Mouse (Mus musculus): ENCODE data around the gene Tacc3.

Gene Tacc3

GRCm38 (mm10) chr5:33695718-33696121 is 37.8 kb downstream of the Tacc3 start:
- no peak for DNase-seq

- DNase-seq, result peak; percentile 57
These were observed 38.5 kb downstream of the Tacc3 start for GRCm38 (mm10) chr5:33696430-33696829.

GRCm38 (mm10) chr5:33697534-33697933 is 39.6 kb downstream of the Tacc3 start:
- no peak for DNase-seq

- DNase-seq, result no peak
These were observed 40.1 kb downstream of the Tacc3 start for GRCm38 (mm10) chr5:33697947-33698512.

GRCm38 (mm10) chr5:33698669-33699068 is 40.7 kb downstream of the Tacc3 start:
- no peak for DNase-seq

GRCm38 (mm10) chr5:33700010-33700409 is 42.1 kb downstream of the Tacc3 start:
- DNase-seq, result no peak

- no peak for DNase-seq
These were observed 43.9 kb downstream of the Tacc3 start for GRCm38 (mm10) chr5:33701832-33702231.

GRCm38 (mm10) chr5:33703999-33704398 is 46.1 kb downstream of the Tacc3 start:
- no peak for DNase-seq

GRCm38 (mm10) chr5:33704945-33705611 is 47.1 kb downstream of the Tacc3 start:
- no peak for DNase-seq

GRCm38 (mm10) chr5:33705612-33706349 is 47.9 kb downstream of the Tacc3 start:
- DNase-seq, result no peak

- no peak for DNase-seq
These were observed 48.4 kb downstream of the Tacc3 start for GRCm38 (mm10) chr5:33706350-33706629.

- DNase-seq, result peak; percentile 55
These were observed 49.2 kb downstream of the Tacc3 start for GRCm38 (mm10) chr5:33707163-33707562.

GRCm38 (mm10) chr5:33709037-33709436 is 51.1 kb downstream of the Tacc3 start:
- DNase-seq, result no peak

- DNase-seq, result no peak
These were observed 54.6 kb downstream of the Tacc3 start for GRCm38 (mm10) chr5:33712550-33712949.

GRCm38 (mm10) chr5:33715182-33715581 is 57.3 kb downstream of the Tacc3 start:
- DNase-seq, result no peak

- no peak for DNase-seq
These were observed 58.5 kb downstream of the Tacc3 start for GRCm38 (mm10) chr5:33716467-33716866.

- no peak for DNase-seq
These were observed 60.5 kb downstream of the Tacc3 start for GRCm38 (mm10) chr5:33718460-33718859.

GRCm38 (mm10) chr5:33720852-33721490 is 63.0 kb downstream of the Tacc3 start:
- no peak for DNase-seq

GRCm38 (mm10) chr5:33721541-33722265 is 63.8 kb downstream of the Tacc3 start, which contains the start of gene Fgfr3:
Gene Fgfr3, plus strand, starts transcription at chr5:33721674.
- peak; percentile 86 for DNase-seq

- DNase-seq, result no peak
These were observed 64.5 kb downstream of the Tacc3 start for GRCm38 (mm10) chr5:33722266-33723018.

- DNase-seq, result no peak
These were observed 65.2 kb downstream of the Tacc3 start for GRCm38 (mm10) chr5:33723019-33723640.

Measured in lung, postnatal 14 days (tissue).